In the genomic region with DNA sequence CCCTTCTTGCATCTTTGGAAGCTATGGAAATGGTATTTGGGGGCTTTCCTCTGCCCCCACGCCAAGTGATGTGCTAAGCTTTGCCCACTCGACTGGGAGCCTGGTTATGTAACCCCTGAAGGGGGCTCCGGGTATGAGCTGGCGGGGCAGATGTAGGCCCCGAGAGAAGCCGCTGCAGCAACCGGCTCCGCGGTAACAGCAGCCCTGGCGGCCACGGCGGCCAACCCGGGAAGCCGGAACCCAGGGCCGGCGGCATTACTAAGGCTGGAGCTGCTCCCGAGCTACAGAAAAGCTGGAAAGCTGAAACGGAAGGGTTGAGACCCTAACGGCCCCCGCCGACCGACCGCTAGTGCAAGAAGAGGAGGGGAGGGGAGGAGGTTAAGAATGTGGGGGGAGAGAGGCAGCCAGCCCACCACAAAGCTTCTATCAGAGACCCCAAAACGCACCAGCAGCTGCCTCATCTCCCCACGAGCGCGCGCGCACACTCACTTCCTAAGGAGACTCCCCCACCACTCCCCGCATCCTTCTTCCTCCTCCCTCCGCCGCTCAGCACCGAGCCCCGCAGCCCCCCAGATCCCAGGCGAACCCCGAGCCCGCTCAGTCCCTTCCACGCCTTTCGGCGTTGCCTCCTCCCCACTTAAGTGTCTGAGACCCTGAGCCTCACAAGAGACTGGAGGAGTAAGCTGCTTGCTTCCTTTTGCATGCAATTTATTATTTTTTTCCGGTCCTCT, we compare ENCODE assay signal across 8 mouse cellular contexts. TPM values are rescaled to one million over a fixed set of nuclear protein-coding genes. Genes with fewer than 3 reads are reported as not detected.
DNase-seq lines count a peak whose midpoint lies in the region; TF ChIP-seq lines count a peak whose summit lies in the region.

No protein-coding gene starts in this region.

- H3K4me3 ChIP-seq in C2C12 (ENCODE audit: insufficient read depth, poor library complexity, severe bottlenecking): peak overlapping the region; percentile 51

- DNase-seq in T-cell, adult 2 months (ENCODE audit: low spot score): peak; percentile 69
- peak; percentile 69 for DNase-seq in embryo, embryonic 9.5 days (ENCODE audit: extremely low spot score)
- DNase-seq in heart, postnatal 10 days: peak; percentile 66 to 70
- DNase-seq in kidney, postnatal 4 days: peak; percentile 65 to 76
- peak; percentile 64 for DNase-seq in lung, postnatal 10 days
- peak; percentile 51 for DNase-seq in ovary, postnatal 36 days (ENCODE audit: low spot score)
- DNase-seq in urinary bladder, postnatal 25 days (ENCODE audit: low spot score): peak; percentile 35

- no peaks in the 10 kb centered on the region for H3K27me3 ChIP-seq in C2C12 (ENCODE audit: control insufficient read depth, insufficient read depth, insufficient read length)

- no peaks in the 10 kb centered on the region for H3K79me3 ChIP-seq in C2C12 (ENCODE audit: low read depth)

- intact Hi-C loops in heart, postnatal 10 days (cut with DNase I): loop anchor here (2.0 kb wide), 1 partner anchor 25 kb away; no protein-coding TSS in a partner anchor

- no peaks in the 10 kb centered on the region for H3K79me2 ChIP-seq in C2C12 (ENCODE audit: control insufficient read depth, insufficient read depth)

- no peaks in the 10 kb centered on the region for H3K36me3 ChIP-seq in C2C12 (ENCODE audit: control insufficient read depth, insufficient read depth)

- H3ac ChIP-seq in C2C12 (ENCODE audit: control insufficient read depth, insufficient read length, low read depth): peak overlapping the region; percentile 78

- TF ChIP-seq CTCF in C2C12 (IDR thresholded peaks at IDR 0.05; ENCODE audit: control insufficient read depth, insufficient read depth, insufficient read length): no peak

TF ChIP-seq in C2C12, 6 proteins besides CTCF, POLR2A, EP300 and RAD21:
- no peak for TF ChIP-seq CEBPB (IDR thresholded peaks at IDR 0.05; ENCODE audit: low read depth)
- no peak for TF ChIP-seq MAX (IDR thresholded peaks at IDR 0.05)
- no peak for TF ChIP-seq MYOD1 (IDR thresholded peaks at IDR 0.05; ENCODE audit: control insufficient read depth, insufficient read length, low read depth)
- no peak for TF ChIP-seq MYOG (IDR thresholded peaks at IDR 0.05; ENCODE audit: control insufficient read depth, extremely low read depth, insufficient read length)
- TF ChIP-seq FOSL1 (IDR thresholded peaks at IDR 0.05; ENCODE audit: insufficient read depth, low read length, poor library complexity, severe bottlenecking): no peak
- no peak for TF ChIP-seq USF1 (IDR thresholded peaks at IDR 0.05; ENCODE audit: low read depth)

RNA-seq across cellular contexts. Expression of a gene that starts 1.4 kb away (rescaled TPM):
- 15.3 TPM for polyA plus RNA-seq in C2C12 (2012; fragmentation: generic; extraction: Trizol)
- 10 to 100 TPM; 23.1 to 23.3 TPM for total RNA-seq in heart, postnatal 10 days (2021)

RNA-seq across cellular contexts. Expression of a gene that starts 26.7 kb away (rescaled TPM):
- 10.8 TPM for polyA plus RNA-seq in C2C12 (2012; fragmentation: generic; extraction: Trizol)
- total RNA-seq in heart, postnatal 10 days (2021): 10 to 100 TPM; 18.7 to 20.2 TPM

RNA-seq across cellular contexts. Expression of a gene that starts 58.6 kb away (rescaled TPM):
- not detected for polyA plus RNA-seq in C2C12 (2012; fragmentation: generic; extraction: Trizol)
- total RNA-seq in heart, postnatal 10 days (2021): not detected

Comparison
In these comparisons a context has a peak if more than half of its experiments do, and no peak if none do; other contexts are left out.
1. Peak in every context shown above with its lines: DNase-seq and H3K4me3 ChIP-seq.